Mouse (Mus musculus): ENCODE results near the gene Mpnd. TPM values are rescaled to one million over a fixed set of nuclear protein-coding genes. Genes with fewer than 3 reads are reported as not detected.

The Mpnd gene
- polyA plus RNA-seq, 1 experiment from 2014 or later, result 150 TPM

DNA sequence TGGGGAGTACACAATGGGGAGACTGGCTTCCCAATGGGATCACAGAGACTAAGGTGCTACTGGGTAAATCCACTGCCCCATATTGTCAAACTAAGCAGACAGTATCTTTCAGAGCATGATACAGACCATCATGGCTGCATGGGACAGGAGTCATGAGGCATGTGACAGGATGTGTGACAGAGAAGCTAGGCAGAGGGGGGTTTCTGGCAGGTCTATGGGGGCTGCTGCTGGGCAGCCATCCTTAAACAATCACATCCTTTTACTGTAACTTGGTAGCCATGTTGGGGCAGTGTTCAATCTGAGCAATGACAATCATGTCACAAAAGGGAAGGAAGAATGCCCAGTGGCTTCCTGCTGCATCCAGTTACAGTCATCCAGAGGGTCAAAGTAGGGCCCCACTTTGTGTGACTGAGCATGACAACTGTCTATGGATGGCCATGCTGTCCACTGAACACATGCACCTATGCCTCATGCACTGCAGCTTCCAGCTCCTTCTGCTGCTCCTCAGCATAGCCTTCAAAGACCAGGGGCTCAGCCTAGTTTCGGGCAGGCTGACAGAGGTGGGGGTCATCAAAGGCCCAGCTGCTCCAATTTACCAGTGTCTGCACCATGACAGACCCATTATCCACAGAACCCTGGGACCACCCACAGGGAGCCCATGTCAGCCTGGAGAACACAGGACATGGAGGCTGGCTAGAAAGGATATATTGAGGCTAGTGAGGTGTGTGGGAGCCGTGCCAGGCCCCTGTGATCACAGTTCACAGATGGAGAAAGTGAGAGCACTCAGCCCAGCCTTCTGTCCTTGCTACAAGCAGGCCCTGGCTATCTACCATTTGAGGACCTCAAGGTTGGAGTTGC, 16.8 kb downstream of the Mpnd start:
- Histone ChIP-seq H3K4me2 (ENCODE audit: low read depth, low read length) (no peak overlapping the region), H3K4me1 (ENCODE audit: control insufficient read depth, insufficient read depth, low read length) (peaks cover 6% of the 10 kb centered on the region; the same call in 1 of the 2 replicates), H3K27ac (ENCODE audit: low read depth, low read length) (no peak overlapping the region; the same call in none of the 2 replicates), H3K27me3 (ENCODE audit: control insufficient read depth, insufficient read depth, low read length) (no peaks in the 10 kb centered on the region), H3K36me3 (ENCODE audit: control insufficient read depth, insufficient read depth, low read length) (peaks cover 24% of the 10 kb centered on the region), H3K9me3 (ENCODE audit: control insufficient read depth, low read length) (no peaks in the 10 kb centered on the region), H3K4me3 (ENCODE audit: low read depth, low read length) (no peak overlapping the region), H3K9ac (replicated peaks; ENCODE audit: low read depth, low read length) (no peak overlapping the region)
- no peak for ATAC-seq (ENCODE audit: low read depth)
- 54% methylated on average over 2 of the region's 2 CpGs for WGBS

DNA sequence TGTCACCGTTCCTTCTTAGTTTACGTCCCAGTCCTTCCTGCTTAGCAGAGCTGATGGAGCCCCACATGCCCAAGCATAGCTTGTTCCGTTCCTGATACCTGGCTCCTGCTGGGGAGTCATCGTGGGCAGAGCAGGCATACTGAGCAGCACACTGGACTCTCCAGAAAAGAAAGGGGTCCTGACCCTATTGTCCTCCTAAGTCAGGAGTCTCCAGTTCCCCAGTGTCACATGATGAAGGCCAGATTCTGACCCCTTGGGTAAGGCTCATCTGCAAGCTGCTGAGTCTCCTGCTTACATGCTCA, 17.4 kb downstream of the Mpnd start:
- Histone ChIP-seq H3K4me1 (ENCODE audit: control insufficient read depth, insufficient read depth, low read length) (peaks cover 6% of the 10 kb centered on the region; the same call in 1 of the 2 replicates), H3K27me3 (ENCODE audit: control insufficient read depth, insufficient read depth, low read length) (no peaks in the 10 kb centered on the region), H3K9me3 (ENCODE audit: control insufficient read depth, low read length) (no peaks in the 10 kb centered on the region), H3K36me3 (ENCODE audit: control insufficient read depth, insufficient read depth, low read length) (peaks cover 18% of the 10 kb centered on the region; the same call in 1 of the 2 replicates), H3K9ac (replicated peaks; ENCODE audit: low read depth, low read length) (no peak overlapping the region), H3K4me2 (ENCODE audit: low read depth, low read length) (no peak overlapping the region), H3K4me3 (ENCODE audit: low read depth, low read length) (no peak overlapping the region), H3K27ac (ENCODE audit: low read depth, low read length) (no peak overlapping the region)
- 78% methylated on average over 4 of the region's 4 CpGs for WGBS
- no peak for ATAC-seq (ENCODE audit: low read depth)

DNA sequence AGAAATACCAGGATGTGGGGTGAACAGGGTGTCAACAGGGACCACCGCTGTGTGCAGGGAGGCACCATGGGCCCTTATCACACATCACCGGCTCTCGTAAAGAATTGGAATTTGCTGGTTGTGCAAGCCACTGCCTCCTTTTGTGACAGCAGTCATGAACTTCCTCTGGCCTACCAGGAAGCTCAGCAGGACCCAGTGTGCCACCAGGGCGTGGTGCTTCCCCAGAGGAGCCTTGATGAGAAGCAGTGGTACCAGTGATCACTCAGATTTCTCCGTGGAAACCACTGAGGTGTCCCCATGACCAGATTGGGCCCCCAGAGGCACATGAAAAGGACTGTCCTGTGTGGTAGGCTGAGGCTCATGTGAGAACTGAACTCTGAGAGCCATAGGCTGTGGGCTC, 17.9 kb downstream of the Mpnd start:
- no peaks in the 10 kb centered on the region for H3K9me3 ChIP-seq (ENCODE audit: control insufficient read depth, low read length)
- H3K4me3 ChIP-seq (ENCODE audit: low read depth, low read length), result no peak overlapping the region
- no peak overlapping the region for H3K9ac ChIP-seq (replicated peaks; ENCODE audit: low read depth, low read length)
- peaks cover 14% of the 10 kb centered on the region; the same call in 1 of the 2 replicates for H3K36me3 ChIP-seq (ENCODE audit: control insufficient read depth, insufficient read depth, low read length)
- H3K4me2 ChIP-seq (ENCODE audit: low read depth, low read length), result no peak overlapping the region
- 82% methylated on average over 5 of the region's 5 CpGs for WGBS
- H3K27ac ChIP-seq (ENCODE audit: low read depth, low read length), result no peak overlapping the region
- no peaks in the 10 kb centered on the region for H3K27me3 ChIP-seq (ENCODE audit: control insufficient read depth, insufficient read depth, low read length)
- H3K4me1 ChIP-seq (ENCODE audit: control insufficient read depth, insufficient read depth, low read length), result peaks cover 6% of the 10 kb centered on the region; the same call in 1 of the 2 replicates
- ATAC-seq (ENCODE audit: low read depth), result no peak

DNA sequence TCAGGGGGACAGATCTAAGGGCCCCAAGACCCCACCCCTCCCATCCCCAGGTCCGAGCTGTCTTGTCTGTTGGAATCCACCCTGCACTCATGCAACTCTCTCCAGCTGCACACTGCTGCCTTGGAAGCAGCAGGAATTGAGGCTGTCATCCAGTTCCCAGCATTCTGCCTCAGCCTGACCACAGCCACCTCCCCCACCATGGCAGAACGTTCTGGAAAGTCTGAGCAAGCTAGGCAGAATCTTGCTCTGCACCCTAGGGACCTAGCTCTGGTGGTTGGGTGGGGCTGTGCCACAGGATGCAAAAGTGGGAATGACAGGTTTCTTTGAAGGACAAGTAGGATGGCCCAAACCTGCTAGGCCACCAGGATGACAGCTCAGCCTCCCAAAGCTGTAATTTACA, 19.0 kb downstream of the Mpnd start:
- Histone ChIP-seq H3K36me3 (ENCODE audit: control insufficient read depth, insufficient read depth, low read length) (peaks cover 4% of the 10 kb centered on the region; the same call in 1 of the 2 replicates), H3K4me2 (ENCODE audit: low read depth, low read length) (no peak overlapping the region), H3K27ac (ENCODE audit: low read depth, low read length) (no peak overlapping the region), H3K4me1 (ENCODE audit: control insufficient read depth, insufficient read depth, low read length) (peaks cover 6% of the 10 kb centered on the region; the same call in 1 of the 2 replicates), H3K27me3 (ENCODE audit: control insufficient read depth, insufficient read depth, low read length) (no peaks in the 10 kb centered on the region), H3K9ac (replicated peaks; ENCODE audit: low read depth, low read length) (no peak overlapping the region), H3K9me3 (ENCODE audit: control insufficient read depth, low read length) (no peaks in the 10 kb centered on the region), H3K4me3 (ENCODE audit: low read depth, low read length) (no peak overlapping the region)
- 58% methylated on average over 2 of the region's 2 CpGs for WGBS
- ATAC-seq (ENCODE audit: low read depth), result no peak

DNA sequence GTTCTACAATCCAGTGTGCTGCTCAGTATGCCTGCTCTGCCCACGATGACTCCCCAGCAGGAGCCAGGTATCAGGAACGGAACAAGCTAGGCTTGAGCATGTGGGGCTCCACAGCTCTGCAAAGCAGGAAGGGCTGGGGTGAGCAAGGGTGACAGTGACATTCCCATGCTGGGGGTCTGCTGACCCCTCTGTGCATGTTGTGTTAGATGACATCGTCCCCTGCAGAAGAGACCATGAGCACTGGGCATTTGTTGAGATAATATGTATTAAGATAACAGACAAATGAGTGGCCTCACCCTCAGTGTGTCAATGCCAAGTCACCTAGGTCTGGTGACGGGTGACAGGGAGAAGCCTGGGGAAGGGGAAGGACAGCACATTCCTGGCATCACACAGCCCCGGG, 19.4 kb downstream of the Mpnd start:
- no peaks in the 10 kb centered on the region for H3K36me3 ChIP-seq (ENCODE audit: control insufficient read depth, insufficient read depth, low read length)
- H3K9ac ChIP-seq (replicated peaks; ENCODE audit: low read depth, low read length), result no peak overlapping the region
- H3K9me3 ChIP-seq (ENCODE audit: control insufficient read depth, low read length), result no peaks in the 10 kb centered on the region
- H3K4me3 ChIP-seq (ENCODE audit: low read depth, low read length), result no peak overlapping the region
- no peak overlapping the region for H3K4me2 ChIP-seq (ENCODE audit: low read depth, low read length)
- no peak overlapping the region for H3K27ac ChIP-seq (ENCODE audit: low read depth, low read length)
- 84% methylated on average over 5 of the region's 5 CpGs for WGBS
- ATAC-seq (ENCODE audit: low read depth), result no peak
- no peaks in the 10 kb centered on the region for H3K27me3 ChIP-seq (ENCODE audit: control insufficient read depth, insufficient read depth, low read length)
- peaks cover 6% of the 10 kb centered on the region; the same call in 1 of the 2 replicates for H3K4me1 ChIP-seq (ENCODE audit: control insufficient read depth, insufficient read depth, low read length)

DNA sequence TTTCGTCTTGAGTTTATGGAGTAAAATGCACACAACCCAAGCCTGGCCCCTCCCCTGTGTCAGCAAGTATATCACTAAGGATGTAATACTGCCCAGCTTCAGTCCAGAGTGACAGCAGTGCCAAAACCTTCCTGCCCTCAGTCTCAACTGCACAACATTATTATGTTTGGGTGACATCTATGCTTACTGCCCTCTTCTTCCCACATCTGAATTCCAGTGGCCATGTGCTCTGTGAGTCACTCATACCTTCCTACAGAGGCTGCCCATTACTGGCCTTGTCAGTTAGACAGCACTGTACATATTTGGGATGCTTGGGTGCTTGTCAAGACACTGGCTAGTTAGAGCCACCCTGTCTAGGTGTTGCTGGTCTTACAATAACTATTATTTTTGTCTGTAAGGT, 20.8 kb downstream of the Mpnd start:
- H3K4me1 ChIP-seq (ENCODE audit: control insufficient read depth, insufficient read depth, low read length), result peaks cover 6% of the 10 kb centered on the region; the same call in 1 of the 2 replicates
- H3K9me3 ChIP-seq (ENCODE audit: control insufficient read depth, low read length), result no peaks in the 10 kb centered on the region
- no peak overlapping the region for H3K4me3 ChIP-seq (ENCODE audit: low read depth, low read length)
- H3K27ac ChIP-seq (ENCODE audit: low read depth, low read length), result no peak overlapping the region
- ATAC-seq (ENCODE audit: low read depth), result no peak
- H3K4me2 ChIP-seq (ENCODE audit: low read depth, low read length), result no peak overlapping the region
- no peak overlapping the region for H3K9ac ChIP-seq (replicated peaks; ENCODE audit: low read depth, low read length)
- no peaks in the 10 kb centered on the region for H3K36me3 ChIP-seq (ENCODE audit: control insufficient read depth, insufficient read depth, low read length)
- 90% methylated on average over 1 of the region's 1 CpGs for WGBS
- H3K27me3 ChIP-seq (ENCODE audit: control insufficient read depth, insufficient read depth, low read length), result no peaks in the 10 kb centered on the region

DNA sequence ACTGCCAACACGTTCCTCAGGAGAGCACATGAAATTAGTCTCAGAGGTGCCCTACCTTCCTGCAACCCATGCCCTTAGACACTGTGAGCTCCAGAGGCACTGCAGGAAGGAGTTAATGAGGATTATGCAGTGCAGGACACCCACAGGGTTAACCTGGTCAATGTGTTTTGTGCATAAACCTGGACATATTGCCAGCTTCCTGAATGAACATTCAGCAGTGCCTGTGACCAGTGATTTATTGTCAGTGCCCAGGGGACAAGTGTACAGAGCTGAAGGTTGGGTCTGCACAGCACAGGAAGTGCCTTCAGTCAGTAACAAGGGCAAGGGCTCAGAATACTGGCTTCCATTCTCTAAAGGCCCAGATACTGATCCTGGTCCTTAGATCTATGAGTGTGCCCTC, 21.4 kb downstream of the Mpnd start:
- no peak overlapping the region for H3K9ac ChIP-seq (replicated peaks; ENCODE audit: low read depth, low read length)
- H3K27ac ChIP-seq (ENCODE audit: low read depth, low read length), result no peak overlapping the region
- H3K4me3 ChIP-seq (ENCODE audit: low read depth, low read length), result no peak overlapping the region
- no peaks in the 10 kb centered on the region for H3K27me3 ChIP-seq (ENCODE audit: control insufficient read depth, insufficient read depth, low read length)
- WGBS, result 74% methylated on average over 1 of the region's 1 CpGs
- no peaks in the 10 kb centered on the region; the same call in 1 of the 2 replicates for H3K4me1 ChIP-seq (ENCODE audit: control insufficient read depth, insufficient read depth, low read length)
- H3K4me2 ChIP-seq (ENCODE audit: low read depth, low read length), result no peak overlapping the region
- no peaks in the 10 kb centered on the region for H3K9me3 ChIP-seq (ENCODE audit: control insufficient read depth, low read length)
- H3K36me3 ChIP-seq (ENCODE audit: control insufficient read depth, insufficient read depth, low read length), result no peaks in the 10 kb centered on the region
- no peak for ATAC-seq (ENCODE audit: low read depth)

DNA sequence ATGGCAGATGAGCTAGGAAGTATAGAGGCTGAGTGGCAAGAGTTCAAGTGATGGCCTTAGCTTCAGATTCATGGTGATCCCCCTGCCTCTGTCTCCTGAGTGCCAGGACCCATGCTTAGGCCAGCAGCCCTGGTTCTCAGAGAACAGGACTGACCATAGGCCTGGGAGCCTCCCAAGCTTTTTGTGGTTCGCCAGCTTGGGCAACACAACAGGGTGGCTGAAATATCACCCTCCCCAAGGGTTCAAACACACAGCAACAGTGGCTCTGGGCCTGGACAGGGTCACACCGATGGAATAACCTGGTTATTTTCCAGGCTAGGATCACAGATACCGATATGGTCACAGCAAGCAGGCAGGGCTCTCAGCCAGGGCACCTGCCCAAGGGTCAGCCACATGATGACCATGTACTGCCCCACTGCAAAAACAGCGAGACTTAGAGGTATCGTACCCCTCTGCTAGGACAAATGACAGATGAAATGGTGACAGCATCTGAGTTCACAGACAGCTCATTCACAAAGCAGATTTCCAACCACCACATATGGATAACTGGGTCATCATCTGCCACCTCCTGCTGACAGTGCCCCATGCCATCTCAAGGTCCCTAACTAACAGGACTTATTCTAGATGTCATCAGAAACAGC, 22.4 kb downstream of the Mpnd start:
- no peak for ATAC-seq (ENCODE audit: low read depth)
- H3K9me3 ChIP-seq (ENCODE audit: control insufficient read depth, low read length), result no peaks in the 10 kb centered on the region
- H3K4me2 ChIP-seq (ENCODE audit: low read depth, low read length), result no peak overlapping the region
- H3K36me3 ChIP-seq (ENCODE audit: control insufficient read depth, insufficient read depth, low read length), result no peaks in the 10 kb centered on the region
- no peak overlapping the region for H3K27ac ChIP-seq (ENCODE audit: low read depth, low read length)
- no peak overlapping the region for H3K4me3 ChIP-seq (ENCODE audit: low read depth, low read length)
- WGBS, result 94% methylated on average over 5 of the region's 5 CpGs
- H3K4me1 ChIP-seq (ENCODE audit: control insufficient read depth, insufficient read depth, low read length), result no peaks in the 10 kb centered on the region; the same call in 1 of the 2 replicates
- no peak overlapping the region for H3K9ac ChIP-seq (replicated peaks; ENCODE audit: low read depth, low read length)
- no peaks in the 10 kb centered on the region for H3K27me3 ChIP-seq (ENCODE audit: control insufficient read depth, insufficient read depth, low read length)

DNA sequence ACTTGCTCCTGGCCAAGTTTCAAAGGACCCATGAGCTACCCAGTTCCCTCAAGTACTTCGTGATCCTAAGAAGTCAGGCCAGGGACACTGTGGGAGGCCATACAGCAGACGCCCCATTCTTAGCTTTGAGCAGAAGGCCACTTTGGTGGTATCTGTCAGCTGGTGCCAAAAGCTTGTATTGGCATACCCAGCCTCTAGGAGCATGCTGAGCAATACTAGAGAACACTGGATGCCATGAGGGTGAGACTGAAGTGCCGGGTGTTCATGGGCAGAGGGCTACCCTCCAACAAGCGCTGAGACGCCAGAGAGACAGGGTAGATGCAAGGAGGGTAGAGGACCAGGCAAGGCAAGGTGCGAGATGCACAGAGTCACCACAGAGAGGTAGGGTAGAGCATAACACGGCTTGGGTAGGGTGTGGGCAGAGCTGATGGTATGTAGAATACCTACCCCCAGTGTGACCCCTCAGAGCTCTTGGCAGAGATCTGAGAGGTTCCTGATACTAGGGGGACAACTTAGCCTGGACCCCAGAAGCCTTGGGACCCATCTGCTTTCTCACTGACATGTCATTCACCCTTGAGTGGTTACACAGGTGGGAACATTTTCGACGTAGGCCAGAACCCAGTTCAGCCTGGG, 24.8 kb downstream of the Mpnd start:
- WGBS, result 92% methylated on average over 9 of the region's 9 CpGs
- peaks cover 5% of the 10 kb centered on the region for H3K4me1 ChIP-seq (ENCODE audit: control insufficient read depth, insufficient read depth, low read length)
- H3K36me3 ChIP-seq (ENCODE audit: control insufficient read depth, insufficient read depth, low read length), result peaks cover 10% of the 10 kb centered on the region; the same call in 1 of the 2 replicates

More for the DNA sequence above, 24.8 kb downstream of the Mpnd start:
- Histone ChIP-seq H3K27ac (ENCODE audit: low read depth, low read length) (no peak overlapping the region), H3K9ac (replicated peaks; ENCODE audit: low read depth, low read length) (no peak overlapping the region), H3K27me3 (ENCODE audit: control insufficient read depth, insufficient read depth, low read length) (no peaks in the 10 kb centered on the region), H3K4me3 (ENCODE audit: low read depth, low read length) (no peak overlapping the region), H3K9me3 (ENCODE audit: control insufficient read depth, low read length) (no peaks in the 10 kb centered on the region), H3K4me2 (ENCODE audit: low read depth, low read length) (no peak overlapping the region)
- no peak for ATAC-seq (ENCODE audit: low read depth)
